Mouse (Mus musculus) embryonic facial prominence, embryonic 12.5 days (tissue): Measurements from ENCODE around the gene Tbc1d22a. TPM values are rescaled to one million over a fixed set of nuclear protein-coding genes. Genes with fewer than 3 reads are reported as not detected.
A peak's percentile ranks its signal among the peaks of the same experiment; 100 is the strongest.
"Not testable (repeated sequence)": the region's sequence is repeated elsewhere in the genome, so short reads cannot be mapped to it uniquely, and the experiment has no call there.

Experiments used
- ATAC-seq: fragments of 200-750 bp; cut with Nextera tagmentation; 2 replicates; pipeline ENCODE4 v1.8.0; 2017; ENCODE audit not compliant: insufficient number of reproducible peaks, insufficient read depth, low FRiP score, low TSS enrichment
- H3K27ac ChIP-seq: fragments of 300-500 bp; sonication (generic); 2 replicates; pipeline ENCODE4 v1.5.1; 2016; ENCODE audit warnings: mild to moderate bottlenecking
- H3K27me3 ChIP-seq: fragments of 300-500 bp; sonication (generic); 2 replicates; pipeline ENCODE4 v1.6.1; 2016; ENCODE audit warnings: mild to moderate bottlenecking, moderate library complexity
- H3K36me3 ChIP-seq: fragments of 300-500 bp; sonication (generic); 2 replicates; pipeline ENCODE4 v1.6.1; 2016; ENCODE audit warnings: mild to moderate bottlenecking
- H3K4me1 ChIP-seq: fragments of 300-500 bp; sonication (generic); 2 replicates; pipeline ENCODE4 v1.6.1; 2016
- H3K4me2 ChIP-seq: fragments of 300-500 bp; sonication (generic); replicated peaks from 2 replicates; pipeline ENCODE4 v1.6.1; 2016; ENCODE audit warnings: mild to moderate bottlenecking, moderate library complexity
- H3K4me3 ChIP-seq: fragments of 300-500 bp; sonication (generic); 2 replicates; pipeline ENCODE4 v1.5.1; 2016; ENCODE audit warnings: mild to moderate bottlenecking
- H3K9ac ChIP-seq: fragments of 300-500 bp; sonication (generic); 2 replicates; pipeline ENCODE4 v1.6.1; 2016; ENCODE audit warnings: mild to moderate bottlenecking, moderate library complexity
- H3K9me3 ChIP-seq: fragments of 300-500 bp; sonication (generic); 2 replicates; pipeline ENCODE4 v1.6.1; 2016; ENCODE audit warnings: mild to moderate bottlenecking, moderate library complexity
- WGBS: fragments of 180-500 bp; shearing (Covaris S2); methylation state at CpG from one replicate; pipeline ENCODE4 v1.1.7; 2016; 5-methylcytosine and 5-hydroxymethylcytosine counted together
- polyA plus RNA-seq: library from polyadenylated mRNA; unstranded; fragments of >200 nt; fragmentation: Nextera tagmentation; extraction: Ambion mirVana; gene quantifications from 2 replicates; pipeline ENCODE4 v1.2.1, GENCODE M21; 2016

Tbc1d22a gene
- polyA plus RNA-seq, 1 experiment from 2014 or later, result 13.0 TPM

DNA sequence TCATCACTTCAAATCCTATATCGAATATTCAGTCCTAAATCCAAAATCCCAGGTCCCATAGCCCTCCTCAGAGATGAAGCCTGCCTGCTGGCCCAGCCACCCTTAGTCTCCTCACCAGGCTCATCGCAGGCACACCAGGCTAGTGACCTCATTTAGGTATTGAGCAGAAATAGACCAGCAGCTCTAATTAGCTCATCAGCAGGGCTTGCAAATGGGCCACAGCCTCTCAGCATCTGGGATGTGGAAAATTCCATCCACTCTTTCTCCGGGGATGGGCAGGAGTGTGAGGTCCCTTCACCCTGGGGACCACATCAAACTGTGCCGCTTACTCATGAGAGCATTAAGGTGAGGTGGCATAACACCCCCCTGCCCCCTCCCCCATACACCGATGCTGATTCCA is 15.2 kb upstream of the Tbc1d22a start:
- H3K4me1 ChIP-seq, result peaks cover 2% of the 10 kb centered on the region; the same call in 1 of the 2 replicates

GRCm38 (mm10) chr15:86199482-86199881 is 14.8 kb upstream of the Tbc1d22a start:
- no peak overlapping the region for H3K4me2 ChIP-seq
- no peaks in the 10 kb centered on the region for H3K9me3 ChIP-seq
- WGBS, result 74% methylated on average over 4 of the region's 4 CpGs
- no peak overlapping the region for H3K27ac ChIP-seq
- H3K27me3 ChIP-seq, result no peaks in the 10 kb centered on the region
- no peak for ATAC-seq
- H3K4me3 ChIP-seq, result no peak overlapping the region
- peaks cover 5% of the 10 kb centered on the region; the same call in 1 of the 2 replicates for H3K4me1 ChIP-seq
- H3K36me3 ChIP-seq, result no peaks in the 10 kb centered on the region
- no peak overlapping the region for H3K9ac ChIP-seq

More for the DNA sequence above, 15.2 kb upstream of the Tbc1d22a start:
- ATAC-seq, result no peak
- no peak overlapping the region for H3K4me2 ChIP-seq
- H3K27ac ChIP-seq, result no peak overlapping the region
- no peaks in the 10 kb centered on the region for H3K36me3 ChIP-seq
- H3K9ac ChIP-seq, result no peak overlapping the region
- no peaks in the 10 kb centered on the region for H3K9me3 ChIP-seq
- 85% methylated on average over 5 of the region's 5 CpGs for WGBS
- no peaks in the 10 kb centered on the region for H3K27me3 ChIP-seq
- no peak overlapping the region for H3K4me3 ChIP-seq

- Histone ChIP-seq H3K27ac (no peak overlapping the region), H3K4me3 (no peak overlapping the region), H3K27me3 (no peaks in the 10 kb centered on the region), H3K4me2 (no peak overlapping the region), H3K36me3 (no peaks in the 10 kb centered on the region), H3K9ac (no peak overlapping the region), H3K9me3 (no peaks in the 10 kb centered on the region), H3K4me1 (peaks cover 5% of the 10 kb centered on the region; the same call in 1 of the 2 replicates)
- WGBS, result 54% methylated on average over 4 of the region's 4 CpGs
- ATAC-seq, result no peak
Measured at GRCm38 (mm10) chr15:86200169-86200568, 14.1 kb upstream of the Tbc1d22a start.

DNA sequence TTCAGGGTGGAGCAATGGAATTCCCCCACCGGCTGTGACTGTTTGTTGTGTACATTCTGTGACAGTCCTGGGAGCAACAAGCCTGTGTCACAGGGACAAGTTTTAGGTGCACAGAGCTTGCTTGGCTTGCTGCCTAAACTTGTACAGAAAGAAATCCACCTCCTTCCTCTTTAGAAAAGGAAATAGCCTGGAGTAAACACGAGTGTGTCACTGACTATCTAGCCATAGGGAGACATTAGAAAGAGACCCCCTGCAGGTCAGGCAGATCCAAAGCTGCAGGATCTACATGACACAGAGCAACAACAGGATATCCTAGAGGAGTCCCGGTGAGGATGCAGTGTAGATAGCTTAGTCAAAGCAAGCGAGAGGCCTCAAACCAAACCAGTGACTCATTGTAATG is 13.2 kb upstream of the Tbc1d22a start:
- ATAC-seq, result no peak
- WGBS, result 47% methylated on average over 4 of the region's 4 CpGs
- no peak overlapping the region for H3K27ac ChIP-seq
- peaks cover 5% of the 10 kb centered on the region; the same call in 1 of the 2 replicates for H3K4me1 ChIP-seq
- no peaks in the 10 kb centered on the region for H3K27me3 ChIP-seq
- H3K4me3 ChIP-seq, result no peak overlapping the region
- no peaks in the 10 kb centered on the region for H3K36me3 ChIP-seq
- H3K4me2 ChIP-seq, result no peak overlapping the region
- no peak overlapping the region for H3K9ac ChIP-seq
- H3K9me3 ChIP-seq, result no peaks in the 10 kb centered on the region

DNA sequence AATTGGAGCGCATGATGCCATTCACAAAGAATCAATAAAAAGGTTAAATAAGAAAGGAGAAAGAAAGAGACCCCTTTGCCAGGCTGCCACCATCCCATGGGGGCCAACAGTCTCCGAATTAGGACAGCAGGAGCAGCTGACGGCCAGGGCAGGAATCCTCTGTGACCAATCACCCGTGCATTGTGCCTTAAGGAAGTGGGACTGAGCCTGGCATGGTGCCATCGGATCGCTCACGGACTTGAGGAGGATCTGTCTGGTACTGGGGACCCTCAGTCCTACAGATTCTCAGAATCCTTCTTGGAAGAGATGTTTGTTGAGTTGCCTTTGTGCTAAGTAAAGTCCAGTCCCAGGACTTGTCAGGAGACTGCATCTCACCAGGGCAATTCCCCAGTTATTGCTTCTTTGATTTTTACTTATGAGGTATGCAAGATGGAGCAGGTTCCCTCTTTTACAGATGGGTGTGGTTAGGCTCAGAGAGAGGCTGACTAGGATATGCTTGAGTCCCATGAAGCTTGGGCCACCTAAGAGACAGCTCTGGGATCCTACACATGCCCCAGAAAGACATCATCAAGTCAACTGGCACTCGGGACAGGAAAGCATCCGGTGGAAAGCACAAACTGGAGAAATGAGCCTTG is 12.4 kb upstream of the Tbc1d22a start:
- Histone ChIP-seq H3K27me3 (no peaks in the 10 kb centered on the region), H3K9ac (no peak overlapping the region), H3K9me3 (no peaks in the 10 kb centered on the region), H3K4me2 (no peak overlapping the region), H3K27ac (no peak overlapping the region), H3K36me3 (no peaks in the 10 kb centered on the region), H3K4me3 (no peak overlapping the region), H3K4me1 (peaks cover 5% of the 10 kb centered on the region; the same call in 1 of the 2 replicates)
- ATAC-seq, result no peak
- 77% methylated on average over 9 of the region's 9 CpGs for WGBS

GRCm38 (mm10) chr15:86202640-86203039 is 11.6 kb upstream of the Tbc1d22a start:
- H3K4me2 ChIP-seq, result no peak overlapping the region
- ATAC-seq, result no peak
- no peak overlapping the region for H3K9ac ChIP-seq
- no peak overlapping the region for H3K4me3 ChIP-seq
- H3K27ac ChIP-seq, result no peak overlapping the region
- H3K27me3 ChIP-seq, result no peaks in the 10 kb centered on the region
- H3K4me1 ChIP-seq, result peaks cover 5% of the 10 kb centered on the region; the same call in 1 of the 2 replicates
- no peaks in the 10 kb centered on the region for H3K9me3 ChIP-seq
- H3K36me3 ChIP-seq, result no peaks in the 10 kb centered on the region
- 45% methylated on average over 6 of the region's 6 CpGs for whole genome bisulfite sequencing

- no peak overlapping the region for H3K9ac ChIP-seq
- no peak overlapping the region for H3K4me3 ChIP-seq
- H3K9me3 ChIP-seq, result no peaks in the 10 kb centered on the region
- H3K27ac ChIP-seq, result no peak overlapping the region
- H3K27me3 ChIP-seq, result no peaks in the 10 kb centered on the region
- no peak for ATAC-seq
- H3K4me1 ChIP-seq, result peaks cover 5% of the 10 kb centered on the region; the same call in 1 of the 2 replicates
- 81% methylated on average over 7 of the region's 7 CpGs for WGBS
- no peaks in the 10 kb centered on the region for H3K36me3 ChIP-seq
- no peak overlapping the region for H3K4me2 ChIP-seq
Measured at GRCm38 (mm10) chr15:86203292-86203793, 10.9 kb upstream of the Tbc1d22a start.

GRCm38 (mm10) chr15:86203942-86204561 is 10.2 kb upstream of the Tbc1d22a start:
- Histone ChIP-seq H3K27ac (no peak overlapping the region), H3K4me3 (no peak overlapping the region), H3K9me3 (no peaks in the 10 kb centered on the region), H3K36me3 (no peaks in the 10 kb centered on the region), H3K9ac (no peak overlapping the region), H3K27me3 (no peaks in the 10 kb centered on the region), H3K4me2 (peak overlapping the region; percentile 28; the same call in 1 of the 2 replicates), H3K4me1 (peaks cover 5% of the 10 kb centered on the region; the same call in 1 of the 2 replicates)
- WGBS, result 40% methylated on average over 7 of the region's 7 CpGs
- no peak for ATAC-seq

DNA sequence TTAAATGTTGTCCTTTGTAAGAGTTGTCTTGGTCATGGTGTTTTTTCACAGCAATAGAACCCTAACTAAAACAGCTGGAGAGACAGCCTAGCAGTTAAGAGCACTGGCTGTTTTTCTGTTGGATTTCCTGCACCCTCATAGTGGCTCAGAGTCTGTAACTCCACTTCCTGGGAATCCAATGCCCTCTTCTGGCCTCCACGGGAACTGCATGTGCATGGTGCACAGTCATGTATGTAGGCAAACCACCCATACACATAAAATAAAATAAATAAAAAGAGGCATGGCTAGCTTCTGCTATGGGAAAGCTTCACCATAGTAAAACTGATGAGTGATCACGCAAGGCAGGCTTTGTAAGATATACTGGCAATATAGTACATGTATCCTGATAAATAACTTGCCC is 9.0 kb upstream of the Tbc1d22a start:
- H3K4me2 ChIP-seq, result no peak overlapping the region
- 0 out of 2 replicates have a peak, but pooled peaks have one; percentile 16 for ATAC-seq
- no peaks in the 10 kb centered on the region for H3K36me3 ChIP-seq
- H3K9me3 ChIP-seq, result no peaks in the 10 kb centered on the region
- H3K27ac ChIP-seq, result no peak overlapping the region
- no peaks in the 10 kb centered on the region for H3K27me3 ChIP-seq
- H3K9ac ChIP-seq, result no peak overlapping the region
- 46% methylated on average over 2 of the region's 2 CpGs for whole genome bisulfite sequencing
- H3K4me1 ChIP-seq, result peaks cover 5% of the 10 kb centered on the region; the same call in 1 of the 2 replicates
- H3K4me3 ChIP-seq, result no peak overlapping the region

GRCm38 (mm10) chr15:86206385-86206784 is 7.9 kb upstream of the Tbc1d22a start:
- 81% methylated on average over 4 of the region's 4 CpGs for WGBS
- no peak overlapping the region for H3K4me3 ChIP-seq
- no peaks in the 10 kb centered on the region for H3K27me3 ChIP-seq
- H3K36me3 ChIP-seq, result no peaks in the 10 kb centered on the region
- peaks cover 5% of the 10 kb centered on the region; the same call in 1 of the 2 replicates for H3K4me1 ChIP-seq
- no peak overlapping the region for H3K4me2 ChIP-seq
- H3K9me3 ChIP-seq, result no peaks in the 10 kb centered on the region
- ATAC-seq, result no peak
- no peak overlapping the region for H3K27ac ChIP-seq
- H3K9ac ChIP-seq, result no peak overlapping the region

DNA sequence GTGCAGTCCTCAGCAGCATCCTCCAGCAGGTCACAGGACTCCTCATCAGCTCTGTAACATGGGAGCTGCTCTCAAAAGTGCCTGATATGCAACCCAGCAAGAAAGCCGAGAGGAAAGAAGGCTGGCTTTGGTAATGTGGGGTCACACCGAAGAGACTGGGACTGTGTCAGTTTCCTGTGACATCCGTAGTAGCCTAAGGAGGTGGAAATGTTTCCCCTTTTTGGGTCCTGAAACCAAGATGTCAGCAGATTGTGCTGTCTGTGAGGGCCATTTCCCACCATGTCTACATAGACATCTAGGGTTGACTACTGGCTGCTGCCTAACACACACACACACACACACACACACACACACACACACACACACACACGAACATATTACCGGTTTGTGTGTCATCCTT is 2.1 kb upstream of the Tbc1d22a start:
- not testable (repeated sequence) for H3K4me2 ChIP-seq, H3K27ac ChIP-seq, H3K4me3 ChIP-seq, H3K36me3 ChIP-seq, H3K9ac ChIP-seq, H3K27me3 ChIP-seq, H3K9me3 ChIP-seq, ATAC-seq
- H3K4me1 ChIP-seq, result peaks cover 13% of the 10 kb centered on the region
- 87% methylated on average over 5 of the region's 5 CpGs for WGBS
